Mouse (Mus musculus) lung, adult 2 months (tissue): ENCODE measurements around the gene Pde2a.
A peak's percentile ranks its signal among the peaks of the same experiment; 100 is the strongest.

Source experiments
- CTCF ChIP-seq: fragments of 200-500 bp; IDR thresholded peaks from 2 replicates; pipeline ENCODE4 v1.5.1; 2011; ENCODE audit warnings: mild to moderate bottlenecking, low read length, control low read depth; ENCODE audit not compliant: insufficient read depth
- POLR2A ChIP-seq: fragments of 200-500 bp; IDR thresholded peaks from 2 replicates; pipeline ENCODE4 v1.6.1; 2011; ENCODE audit warnings: low read depth, mild to moderate bottlenecking, control low read depth, low read length, borderline replicate concordance; ENCODE audit errors: extremely low read depth

DNA sequence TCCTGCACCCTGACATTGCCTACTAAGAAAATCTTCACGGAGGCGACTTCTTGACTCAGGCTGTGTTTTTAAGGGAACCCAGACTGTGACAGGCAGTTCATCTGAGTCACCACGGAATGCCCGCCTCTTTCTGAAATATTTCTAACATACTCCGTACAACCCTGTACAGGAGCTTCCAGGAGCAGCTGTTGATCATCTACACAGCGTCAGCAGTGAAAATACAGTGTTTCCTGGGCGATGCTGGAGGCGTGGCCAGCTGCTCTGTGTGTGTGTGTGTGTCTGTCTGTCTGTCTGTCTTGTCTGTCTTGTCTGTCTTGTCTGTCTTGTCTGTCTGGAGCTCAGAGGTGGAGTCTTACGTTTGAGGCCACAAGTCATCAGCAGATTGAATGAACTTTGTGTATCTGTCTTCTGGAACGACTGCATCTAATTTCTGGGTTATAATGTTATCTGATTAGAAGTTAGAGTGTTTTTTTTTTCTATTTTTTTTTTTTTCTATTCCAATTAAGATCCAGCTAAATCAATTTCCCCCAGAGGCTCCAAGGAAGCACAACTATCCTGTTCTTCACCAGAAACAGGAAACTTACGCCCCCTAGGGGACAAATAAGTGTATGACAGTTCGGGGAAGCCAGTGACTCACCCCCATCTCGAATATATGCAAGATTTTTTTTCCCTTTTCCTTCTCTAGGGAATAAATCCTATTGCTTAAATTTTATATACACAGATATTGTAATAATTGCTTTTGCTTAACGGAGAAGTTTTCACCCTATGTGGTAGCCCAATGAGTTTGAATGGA lies 116.8 kb downstream of the Pde2a start:
- TF ChIP-seq CTCF (0 out of 2 replicates have a peak, but pooled peaks have one; percentile 7), POLR2A (no peak)
